Mouse (Mus musculus): ENCODE measurements at regions not wholly inside any gene's neighbourhood (a gene's known extent, or its start where the extent isn't known, plus 50 kb on each side); places are given as distances from the start of the nearest gene placed in this dataset.

- Histone ChIP-seq H3K27ac (replicated peaks; ENCODE audit: low read depth, low read length) (no peak overlapping the region), H3K4me1 (ENCODE audit: control insufficient read depth, insufficient read depth, low read length) (peaks cover 10% of the 10 kb centered on the region; the same call in 1 of the 2 replicates), H3K9ac (ENCODE audit: low read depth, low read length, severe bottlenecking) (0 out of 2 replicates have a peak overlapping the region, but pooled peaks have one; percentile 4), H3K4me3 (replicated peaks; ENCODE audit: low read length) (no peak overlapping the region), H3K27me3 (ENCODE audit: control insufficient read depth, insufficient read depth, low read length) (no peaks in the 10 kb centered on the region), H3K9me3 (ENCODE audit: control insufficient read depth, low read length) (no peaks in the 10 kb centered on the region), H3K36me3 (ENCODE audit: control insufficient read depth, insufficient read depth, low read length) (no peaks in the 10 kb centered on the region), H3K4me2 (replicated peaks; ENCODE audit: low read depth, low read length, severe bottlenecking) (no peak overlapping the region)
- 74% methylated on average over 12 of the region's 12 CpGs for WGBS
- 0 out of 2 replicates have a peak, but pooled peaks have one; percentile 30 for ATAC-seq (ENCODE audit: low FRiP score, low read depth)
- TF ChIP-seq POLR2A (IDR thresholded peaks at IDR 0.05; ENCODE audit: borderline replicate concordance, extremely low read depth, insufficient read depth, insufficient read length), result no peak
- DNase-seq (ENCODE audit: low spot score), result no peak
Observed at GRCm38 (mm10) chr8:26323606-26324350, 204.4 kb downstream of the Gm45692 start.

- peaks cover 10% of the 10 kb centered on the region; the same call in 1 of the 2 replicates for H3K4me1 ChIP-seq (ENCODE audit: control insufficient read depth, insufficient read depth, low read length)
- no peak overlapping the region for H3K4me2 ChIP-seq (replicated peaks; ENCODE audit: low read depth, low read length, severe bottlenecking)
- DNase-seq (ENCODE audit: low spot score) (no peak), ATAC-seq (ENCODE audit: low FRiP score, low read depth) (no peak)
- no peaks in the 10 kb centered on the region for H3K9me3 ChIP-seq (ENCODE audit: control insufficient read depth, low read length)
- no peak overlapping the region for H3K4me3 ChIP-seq (replicated peaks; ENCODE audit: low read length)
- H3K36me3 ChIP-seq (ENCODE audit: control insufficient read depth, insufficient read depth, low read length), result no peaks in the 10 kb centered on the region
- no peak overlapping the region for H3K9ac ChIP-seq (ENCODE audit: low read depth, low read length, severe bottlenecking)
- WGBS, result 56% methylated on average over 3 of the region's 3 CpGs
- H3K27me3 ChIP-seq (ENCODE audit: control insufficient read depth, insufficient read depth, low read length), result no peaks in the 10 kb centered on the region
- H3K27ac ChIP-seq (replicated peaks; ENCODE audit: low read depth, low read length), result no peak overlapping the region
- TF ChIP-seq POLR2A (IDR thresholded peaks at IDR 0.05; ENCODE audit: borderline replicate concordance, extremely low read depth, insufficient read depth, insufficient read length), result no peak
Observed at GRCm38 (mm10) chr8:26324606-26325005, 205.3 kb downstream of the Gm45692 start.

DNA sequence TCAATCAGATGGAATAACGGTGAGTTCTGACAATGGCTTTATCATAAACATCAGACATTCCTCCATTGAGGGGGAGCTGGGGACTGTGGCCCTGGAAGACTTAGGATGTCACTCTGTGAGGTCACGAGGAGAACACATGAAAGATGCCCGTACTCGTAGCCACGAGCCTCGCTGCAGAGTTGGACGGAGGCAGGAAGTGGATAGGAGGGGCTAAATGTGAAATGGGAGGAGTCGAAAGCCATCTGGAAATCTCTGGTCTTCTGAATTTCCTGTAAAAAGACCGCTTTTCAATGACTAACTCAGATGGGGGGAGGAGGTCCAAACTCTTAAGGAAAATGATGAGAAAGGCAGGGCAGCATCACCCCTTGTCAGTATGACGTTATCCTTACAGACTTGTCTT lies 210.5 kb downstream of the Gm45692 start:
- Histone ChIP-seq H3K36me3 (ENCODE audit: control insufficient read depth, insufficient read depth, low read length) (no peaks in the 10 kb centered on the region), H3K9ac (ENCODE audit: low read depth, low read length, severe bottlenecking) (no peak overlapping the region), H3K4me3 (replicated peaks; ENCODE audit: low read length) (no peak overlapping the region), H3K27ac (replicated peaks; ENCODE audit: low read depth, low read length) (no peak overlapping the region), H3K4me2 (replicated peaks; ENCODE audit: low read depth, low read length, severe bottlenecking) (no peak overlapping the region), H3K27me3 (ENCODE audit: control insufficient read depth, insufficient read depth, low read length) (no peaks in the 10 kb centered on the region), H3K9me3 (ENCODE audit: control insufficient read depth, low read length) (no peaks in the 10 kb centered on the region), H3K4me1 (ENCODE audit: control insufficient read depth, insufficient read depth, low read length) (no peaks in the 10 kb centered on the region)
- no peak for DNase-seq (ENCODE audit: low spot score)
- no peak for ATAC-seq (ENCODE audit: low FRiP score, low read depth)
- 71% methylated on average over 10 of the region's 10 CpGs for whole genome bisulfite sequencing
- no peak for TF ChIP-seq POLR2A (IDR thresholded peaks at IDR 0.05; ENCODE audit: borderline replicate concordance, extremely low read depth, insufficient read depth, insufficient read length)

DNA sequence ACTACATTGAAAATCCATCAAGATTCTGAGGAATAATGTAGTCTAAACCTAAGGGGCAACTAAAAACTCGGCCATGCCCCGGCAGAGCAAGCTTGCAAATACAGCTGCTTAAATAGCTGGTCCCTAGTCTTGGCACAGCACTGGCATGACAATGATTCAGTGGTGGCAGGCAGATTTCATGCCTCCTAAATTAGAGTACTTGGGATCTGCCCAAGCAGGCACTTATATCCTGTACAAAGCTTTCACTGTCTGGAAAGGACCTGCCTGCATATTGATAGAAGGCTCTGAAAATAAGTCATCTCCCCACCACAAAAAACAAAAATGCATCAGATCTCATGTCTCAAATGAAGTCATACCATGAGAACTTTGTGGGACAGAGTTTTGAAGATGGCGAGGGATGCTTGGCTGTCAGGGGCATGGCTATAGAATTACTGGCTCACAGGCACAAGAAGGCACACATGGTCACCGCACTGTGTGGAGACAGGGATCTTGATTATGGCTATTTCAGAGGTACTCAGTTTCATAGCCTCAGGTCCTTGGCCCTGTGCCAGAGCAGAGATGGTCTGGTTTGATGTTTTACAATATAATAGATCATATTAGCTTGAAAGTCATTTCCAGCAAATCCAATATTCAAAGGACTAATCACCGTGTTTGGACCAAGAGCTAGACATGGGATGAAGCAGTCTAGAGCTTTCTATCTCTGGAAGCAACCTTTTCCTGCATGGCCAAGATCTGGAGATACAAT lies 217.7 kb downstream of the Gm45692 start:
- no peak overlapping the region for H3K4me2 ChIP-seq (replicated peaks; ENCODE audit: low read depth, low read length, severe bottlenecking)
- 79% methylated on average over 5 of the region's 5 CpGs for WGBS
- no peaks in the 10 kb centered on the region for H3K27me3 ChIP-seq (ENCODE audit: control insufficient read depth, insufficient read depth, low read length)
- no peak for TF ChIP-seq POLR2A (IDR thresholded peaks at IDR 0.05; ENCODE audit: borderline replicate concordance, extremely low read depth, insufficient read depth, insufficient read length)
- ATAC-seq (ENCODE audit: low FRiP score, low read depth), result no peak
- H3K27ac ChIP-seq (replicated peaks; ENCODE audit: low read depth, low read length), result no peak overlapping the region
- no peak for DNase-seq (ENCODE audit: low spot score)
- no peaks in the 10 kb centered on the region for H3K36me3 ChIP-seq (ENCODE audit: control insufficient read depth, insufficient read depth, low read length)
- H3K9me3 ChIP-seq (ENCODE audit: control insufficient read depth, low read length), result no peaks in the 10 kb centered on the region
- no peak overlapping the region for H3K9ac ChIP-seq (ENCODE audit: low read depth, low read length, severe bottlenecking)
- H3K4me1 ChIP-seq (ENCODE audit: control insufficient read depth, insufficient read depth, low read length), result peaks cover 6% of the 10 kb centered on the region; the same call in 1 of the 2 replicates
- no peak overlapping the region for H3K4me3 ChIP-seq (replicated peaks; ENCODE audit: low read length)

- no peak overlapping the region for H3K9ac ChIP-seq (ENCODE audit: low read depth, low read length, severe bottlenecking)
- no peaks in the 10 kb centered on the region for H3K9me3 ChIP-seq (ENCODE audit: control insufficient read depth, low read length)
- H3K27me3 ChIP-seq (ENCODE audit: control insufficient read depth, insufficient read depth, low read length), result no peaks in the 10 kb centered on the region
- 34% methylated on average over 6 of the region's 6 CpGs for WGBS
- H3K4me2 ChIP-seq (replicated peaks; ENCODE audit: low read depth, low read length, severe bottlenecking), result no peak overlapping the region
- no peak for TF ChIP-seq POLR2A (IDR thresholded peaks at IDR 0.05; ENCODE audit: borderline replicate concordance, extremely low read depth, insufficient read depth, insufficient read length)
- DNase-seq (ENCODE audit: low spot score), result no peak
- no peak for ATAC-seq (ENCODE audit: low FRiP score, low read depth)
- no peak overlapping the region for H3K4me3 ChIP-seq (replicated peaks; ENCODE audit: low read length)
- no peaks in the 10 kb centered on the region for H3K36me3 ChIP-seq (ENCODE audit: control insufficient read depth, insufficient read depth, low read length)
- peaks cover 6% of the 10 kb centered on the region; the same call in 1 of the 2 replicates for H3K4me1 ChIP-seq (ENCODE audit: control insufficient read depth, insufficient read depth, low read length)
- H3K27ac ChIP-seq (replicated peaks; ENCODE audit: low read depth, low read length), result no peak overlapping the region
Observed at GRCm38 (mm10) chr8:26345078-26345477, 225.7 kb downstream of the Gm45692 start.
